Mouse (Mus musculus) liver, embryonic 12.5 days (tissue): Measurements from ENCODE around the gene Slc25a21. TPM values are rescaled to one million over a fixed set of nuclear protein-coding genes. Genes with fewer than 3 reads are reported as not detected.

Experiments
- ATAC-seq: fragments of 200-750 bp; cut with Nextera tagmentation; 2 replicates; pipeline ENCODE4 v1.8.0; 2017; ENCODE audit warnings: moderate number of reproducible peaks, mild to moderate bottlenecking, moderate library complexity
- H3K27ac ChIP-seq: fragments of 300-500 bp; sonication (generic); 2 replicates; pipeline ENCODE4 v1.5.1; 2016; ENCODE audit warnings: mild to moderate bottlenecking
- H3K27me3 ChIP-seq: fragments of 300-500 bp; sonication (generic); replicated peaks from 2 replicates; pipeline ENCODE4 v1.6.1; 2016; ENCODE audit warnings: mild to moderate bottlenecking, moderate library complexity
- H3K36me3 ChIP-seq: fragments of 300-500 bp; sonication (generic); 2 replicates; pipeline ENCODE4 v1.6.1; 2016; ENCODE audit warnings: mild to moderate bottlenecking, moderate library complexity
- H3K4me1 ChIP-seq: fragments of 300-500 bp; sonication (generic); 2 replicates; pipeline ENCODE4 v1.6.1; 2016
- H3K4me2 ChIP-seq: fragments of 300-500 bp; sonication (generic); 2 replicates; pipeline ENCODE4 v1.6.1; 2016; ENCODE audit warnings: mild to moderate bottlenecking, moderate library complexity
- H3K4me3 ChIP-seq: fragments of 300-500 bp; sonication (generic); 2 replicates; pipeline ENCODE4 v1.5.1; 2016; ENCODE audit warnings: mild to moderate bottlenecking, moderate library complexity
- H3K9ac ChIP-seq: fragments of 300-500 bp; sonication (generic); 2 replicates; pipeline ENCODE4 v1.6.1; 2016; ENCODE audit warnings: mild to moderate bottlenecking, moderate library complexity
- H3K9me3 ChIP-seq: fragments of 300-500 bp; sonication (generic); replicated peaks from 2 replicates; pipeline ENCODE4 v1.6.1; 2016; ENCODE audit warnings: mild to moderate bottlenecking, moderate library complexity
- WGBS: fragments of 180-500 bp; shearing (Covaris S2); methylation state at CpG from one replicate; pipeline ENCODE4 v1.1.7; 2016; ENCODE audit not compliant: insufficient replicate concordance; 5-methylcytosine and 5-hydroxymethylcytosine counted together
- polyA plus RNA-seq: library from polyadenylated mRNA; unstranded; fragments of >200 nt; fragmentation: Nextera tagmentation; extraction: Ambion mirVana; gene quantifications from 2 replicates; pipeline ENCODE4 v1.2.1, GENCODE M21; 2016

Slc25a21 gene
- polyA plus RNA-seq, 1 experiment from 2014 or later: 30.0 TPM

- Histone ChIP-seq H3K4me1 (no peaks in the 10 kb centered on the region), H3K9me3 (no peaks in the 10 kb centered on the region), H3K4me3 (no peak overlapping the region), H3K9ac (no peak overlapping the region), H3K27me3 (no peaks in the 10 kb centered on the region), H3K27ac (no peak overlapping the region), H3K36me3 (no peaks in the 10 kb centered on the region), H3K4me2 (no peak overlapping the region)
- 54% methylated on average over 7 of the region's 7 CpGs for WGBS
- no peak for ATAC-seq
These were observed 292.1 kb downstream of the Slc25a21 start for GRCm38 (mm10) chr12:56905222-56905621.

GRCm38 (mm10) chr12:56902774-56903456, 294.4 kb downstream of the Slc25a21 start:
- no peak overlapping the region for H3K27ac ChIP-seq
- no peaks in the 10 kb centered on the region for H3K9me3 ChIP-seq
- no peaks in the 10 kb centered on the region for H3K4me1 ChIP-seq
- WGBS: 69% methylated on average over 8 of the region's 8 CpGs
- H3K27me3 ChIP-seq: no peaks in the 10 kb centered on the region
- no peak for ATAC-seq
- H3K4me2 ChIP-seq: no peak overlapping the region
- no peak overlapping the region for H3K4me3 ChIP-seq
- H3K9ac ChIP-seq: no peak overlapping the region
- H3K36me3 ChIP-seq: no peaks in the 10 kb centered on the region

- H3K36me3 ChIP-seq: no peaks in the 10 kb centered on the region
- no peak for ATAC-seq
- WGBS: 80% methylated on average over 8 of the region's 8 CpGs
These were observed 299.3 kb downstream of the Slc25a21 start for GRCm38 (mm10) chr12:56897976-56898375.

GRCm38 (mm10) chr12:56897221-56897937, 299.9 kb downstream of the Slc25a21 start:
- no peak for ATAC-seq
- 80% methylated on average over 8 of the region's 8 CpGs for WGBS
- Histone ChIP-seq H3K9me3 (no peaks in the 10 kb centered on the region), H3K9ac (no peak overlapping the region), H3K4me2 (no peak overlapping the region), H3K27me3 (no peaks in the 10 kb centered on the region), H3K4me3 (no peak overlapping the region), H3K4me1 (no peaks in the 10 kb centered on the region), H3K36me3 (no peaks in the 10 kb centered on the region), H3K27ac (no peak overlapping the region)

More at GRCm38 (mm10) chr12:56897976-56898375, 299.3 kb downstream of the Slc25a21 start:
- no peaks in the 10 kb centered on the region for H3K27me3 ChIP-seq
- H3K4me3 ChIP-seq: no peak overlapping the region
- H3K9ac ChIP-seq: no peak overlapping the region
- H3K27ac ChIP-seq: no peak overlapping the region
- no peaks in the 10 kb centered on the region for H3K9me3 ChIP-seq
- H3K4me2 ChIP-seq: no peak overlapping the region
- no peaks in the 10 kb centered on the region for H3K4me1 ChIP-seq

GRCm38 (mm10) chr12:56894963-56895362, 302.3 kb downstream of the Slc25a21 start:
- no peak overlapping the region for H3K9ac ChIP-seq
- H3K4me3 ChIP-seq: no peak overlapping the region
- H3K27ac ChIP-seq: no peak overlapping the region
- ATAC-seq: no peak
- H3K4me2 ChIP-seq: no peak overlapping the region
- H3K4me1 ChIP-seq: no peaks in the 10 kb centered on the region
- no peaks in the 10 kb centered on the region for H3K27me3 ChIP-seq
- 77% methylated on average over 5 of the region's 5 CpGs for WGBS
- H3K36me3 ChIP-seq: no peaks in the 10 kb centered on the region
- H3K9me3 ChIP-seq: no peaks in the 10 kb centered on the region

GRCm38 (mm10) chr12:56890891-56891726, 306.2 kb downstream of the Slc25a21 start:
- 60% methylated on average over 6 of the region's 6 CpGs for WGBS
- H3K27ac ChIP-seq: no peak overlapping the region
- H3K36me3 ChIP-seq: 0 out of 2 replicates have a peak, but pooled peaks cover 4% of the 10 kb centered on the region
- no peaks in the 10 kb centered on the region for H3K27me3 ChIP-seq
- H3K4me3 ChIP-seq: no peak overlapping the region
- H3K9me3 ChIP-seq: 0 out of 2 replicates have a peak, but pooled peaks cover 2% of the 10 kb centered on the region
- H3K4me2 ChIP-seq: no peak overlapping the region
- H3K4me1 ChIP-seq: no peaks in the 10 kb centered on the region
- H3K9ac ChIP-seq: no peak overlapping the region
- ATAC-seq: no peak

GRCm38 (mm10) chr12:56877796-56878195, 319.5 kb downstream of the Slc25a21 start:
- Histone ChIP-seq H3K27ac (no peak overlapping the region), H3K4me3 (no peak overlapping the region), H3K4me2 (no peak overlapping the region), H3K4me1 (no peaks in the 10 kb centered on the region), H3K9me3 (no peaks in the 10 kb centered on the region), H3K27me3 (no peaks in the 10 kb centered on the region), H3K9ac (no peak overlapping the region), H3K36me3 (no peaks in the 10 kb centered on the region)
- 77% methylated on average over 3 of the region's 3 CpGs for WGBS
- ATAC-seq: no peak

GRCm38 (mm10) chr12:56876549-56876948, 320.7 kb downstream of the Slc25a21 start:
- Histone ChIP-seq H3K4me2 (no peak overlapping the region), H3K4me1 (no peaks in the 10 kb centered on the region), H3K36me3 (no peaks in the 10 kb centered on the region), H3K9me3 (no peaks in the 10 kb centered on the region), H3K9ac (no peak overlapping the region), H3K27me3 (no peaks in the 10 kb centered on the region), H3K27ac (no peak overlapping the region), H3K4me3 (no peak overlapping the region)
- WGBS: 82% methylated on average over 7 of the region's 7 CpGs
- no peak for ATAC-seq

- H3K4me3 ChIP-seq: no peak overlapping the region
- H3K36me3 ChIP-seq: no peaks in the 10 kb centered on the region
- ATAC-seq: no peak
- H3K27ac ChIP-seq: no peak overlapping the region
- no peaks in the 10 kb centered on the region for H3K4me1 ChIP-seq
- no peak overlapping the region for H3K9ac ChIP-seq
- 0 out of 2 replicates have a peak, but pooled peaks cover 4% of the 10 kb centered on the region for H3K9me3 ChIP-seq
- H3K4me2 ChIP-seq: no peak overlapping the region
- H3K27me3 ChIP-seq: no peaks in the 10 kb centered on the region
These were observed 324.1 kb downstream of the Slc25a21 start for GRCm38 (mm10) chr12:56873204-56873603.

GRCm38 (mm10) chr12:56870569-56870968, 326.7 kb downstream of the Slc25a21 start:
- no peaks in the 10 kb centered on the region for H3K4me1 ChIP-seq

GRCm38 (mm10) chr12:56863873-56864562, 333.3 kb downstream of the Slc25a21 start:
- no peak overlapping the region for H3K4me3 ChIP-seq
- WGBS: 68% methylated on average over 4 of the region's 4 CpGs
- no peaks in the 10 kb centered on the region for H3K27me3 ChIP-seq
- no peak overlapping the region for H3K9ac ChIP-seq
- H3K4me2 ChIP-seq: no peak overlapping the region
- no peak for ATAC-seq
- no peaks in the 10 kb centered on the region for H3K4me1 ChIP-seq
- H3K27ac ChIP-seq: no peak overlapping the region
- no peaks in the 10 kb centered on the region for H3K36me3 ChIP-seq
- no peaks in the 10 kb centered on the region for H3K9me3 ChIP-seq

More at GRCm38 (mm10) chr12:56870569-56870968, 326.7 kb downstream of the Slc25a21 start:
- Histone ChIP-seq H3K4me2 (no peak overlapping the region), H3K4me3 (no peak overlapping the region), H3K27ac (no peak overlapping the region), H3K9me3 (0 out of 2 replicates have a peak, but pooled peaks cover 4% of the 10 kb centered on the region), H3K9ac (no peak overlapping the region), H3K27me3 (no peaks in the 10 kb centered on the region), H3K36me3 (no peaks in the 10 kb centered on the region)
- no peak for ATAC-seq
- WGBS: 63% methylated on average over 3 of the region's 3 CpGs
